Mouse (Mus musculus) embryonic facial prominence, embryonic 15.5 days (tissue): Measurements from ENCODE around the gene Fdx1l. TPM values are rescaled to one million over a fixed set of nuclear protein-coding genes. Genes with fewer than 3 reads are reported as not detected.

Experiments
- ATAC-seq: fragments of 200-750 bp; cut with Nextera tagmentation; 2 replicates; pipeline ENCODE4 v1.8.0; 2017; ENCODE audit warnings: low read depth, moderate TSS enrichment; ENCODE audit not compliant: insufficient number of reproducible peaks, low FRiP score, low TSS enrichment
- H3K27ac ChIP-seq: fragments of 300-500 bp; sonication (generic); replicated peaks from 2 replicates; pipeline ENCODE4 v1.5.1; 2015; ENCODE audit warnings: mild to moderate bottlenecking, inconsistent platforms
- H3K27me3 ChIP-seq: fragments of 300-500 bp; sonication (generic); 2 replicates; pipeline ENCODE4 v1.6.1; 2015; ENCODE audit warnings: inconsistent platforms
- H3K36me3 ChIP-seq: fragments of 300-500 bp; sonication (generic); 2 replicates; pipeline ENCODE4 v1.6.1; 2015; ENCODE audit warnings: mild to moderate bottlenecking, inconsistent platforms
- H3K4me1 ChIP-seq: fragments of 300-500 bp; sonication (generic); 2 replicates; pipeline ENCODE4 v1.6.1; 2015; ENCODE audit warnings: inconsistent platforms
- H3K4me2 ChIP-seq: fragments of 300-500 bp; sonication (generic); replicated peaks from 2 replicates; pipeline ENCODE4 v1.6.1; 2015; ENCODE audit warnings: mild to moderate bottlenecking, inconsistent platforms
- H3K4me3 ChIP-seq: fragments of 300-500 bp; sonication (generic); replicated peaks from 2 replicates; pipeline ENCODE4 v1.5.1; 2015; ENCODE audit warnings: mild to moderate bottlenecking, inconsistent platforms
- H3K9ac ChIP-seq: fragments of 300-500 bp; sonication (generic); 2 replicates; pipeline ENCODE4 v1.6.1; 2015; ENCODE audit warnings: inconsistent platforms
- H3K9me3 ChIP-seq: fragments of 300-500 bp; sonication (generic); replicated peaks from 2 replicates; pipeline ENCODE4 v1.6.1; 2016; ENCODE audit warnings: inconsistent platforms
- WGBS: fragments of 180-500 bp; shearing (Covaris S2); methylation state at CpG from one replicate; pipeline ENCODE4 v1.1.7; 2015; 5-methylcytosine and 5-hydroxymethylcytosine counted together
- polyA plus RNA-seq: library from polyadenylated mRNA; unstranded; fragments of >200 nt; fragmentation: Nextera tagmentation; extraction: Ambion mirVana; gene quantifications from 2 replicates; pipeline ENCODE4 v1.2.1, GENCODE M21; 2015

Gene Fdx1l
- polyA plus RNA-seq: 61.0 and 65.4 TPM in 2 replicates

GRCm38 (mm10) chr9:21073044-21073840 lies at the start of gene Fdx1l, which contains the start of gene Gm49373:
TSS of gene Fdx1l (minus strand) at chr9:21073614.
TSS of gene Gm49373 (minus strand) at chr9:21073096.
- Histone ChIP-seq H3K27me3 (no peaks in the 10 kb centered on the region), H3K36me3 (peaks cover 45% of the 10 kb centered on the region)

DNA sequence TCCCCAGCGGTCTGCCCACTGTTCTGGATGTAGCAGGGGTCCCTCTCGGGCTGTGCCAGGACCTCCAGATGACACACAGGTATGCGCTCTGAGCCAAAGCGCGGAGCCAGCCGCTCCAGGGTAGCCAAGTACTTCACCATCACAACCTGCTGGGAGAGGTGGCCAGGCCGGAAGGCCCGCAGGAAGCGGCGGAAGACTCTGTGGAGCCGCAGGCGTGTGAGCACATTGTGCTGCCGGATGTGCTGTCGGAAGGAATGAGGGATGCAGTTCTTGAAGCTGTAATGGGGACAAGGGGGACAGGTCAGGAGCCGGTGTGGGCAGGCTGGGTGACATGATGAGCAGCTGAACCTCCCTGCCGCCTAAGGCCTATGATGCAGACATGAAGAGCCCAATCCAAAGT lies 48.1 kb upstream of the Fdx1l start:
- H3K4me1 ChIP-seq: no peaks in the 10 kb centered on the region
- no peak overlapping the region for H3K27ac ChIP-seq
- no peak overlapping the region for H3K4me2 ChIP-seq
- no peaks in the 10 kb centered on the region for H3K9me3 ChIP-seq
- H3K9ac ChIP-seq: no peak overlapping the region
- 92% methylated on average over 16 of the region's 16 CpGs for WGBS
- no peak for ATAC-seq
- no peaks in the 10 kb centered on the region for H3K27me3 ChIP-seq
- peaks cover 57% of the 10 kb centered on the region for H3K36me3 ChIP-seq
- no peak overlapping the region for H3K4me3 ChIP-seq

More at GRCm38 (mm10) chr9:21073044-21073840, at the start of gene Fdx1l, which contains the start of gene Gm49373:
- H3K9ac ChIP-seq: peak within 1 kb of the TSS; percentile 80
- no peaks in the 10 kb centered on the region for H3K9me3 ChIP-seq
- peak; percentile 91 for ATAC-seq
- peak within 1 kb of the TSS; percentile 85 for H3K4me2 ChIP-seq
- H3K4me3 ChIP-seq: peak within 1 kb of the TSS; percentile 93
- H3K27ac ChIP-seq: peak within 1 kb of the TSS; percentile 73
- 2% methylated on average over 58 of the region's 58 CpGs for WGBS
- H3K4me1 ChIP-seq: peaks cover 15% of the 10 kb centered on the region

- WGBS: 75% methylated on average over 6 of the region's 6 CpGs
- Histone ChIP-seq H3K27ac (no peak overlapping the region), H3K36me3 (peaks cover 31% of the 10 kb centered on the region)
Measured at GRCm38 (mm10) chr9:21117073-21117472, 43.7 kb upstream of the Fdx1l start.

DNA sequence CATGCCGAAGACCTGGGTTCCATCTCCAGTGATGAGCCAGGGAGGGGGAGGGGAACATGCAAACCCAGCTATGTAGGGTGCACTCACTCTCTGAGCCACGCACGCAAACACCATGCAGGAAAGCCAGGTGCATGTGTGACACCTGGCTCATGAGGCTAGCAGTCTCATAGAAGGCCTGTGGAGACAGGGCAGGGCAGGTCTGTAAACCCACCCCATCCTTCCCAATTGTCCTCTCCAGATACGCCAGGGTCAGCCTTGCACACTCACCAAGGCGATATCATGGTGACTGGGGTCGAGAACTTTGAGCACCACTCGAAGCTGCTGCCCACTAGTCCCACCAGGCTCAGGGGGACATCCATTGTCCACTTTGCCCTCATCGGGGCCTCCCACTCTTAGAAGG lies 41.7 kb upstream of the Fdx1l start:
- Histone ChIP-seq H3K9ac (no peak overlapping the region), H3K27ac (no peak overlapping the region), H3K36me3 (0 out of 2 replicates have a peak, but pooled peaks cover 14% of the 10 kb centered on the region), H3K27me3 (no peaks in the 10 kb centered on the region), H3K4me1 (no peaks in the 10 kb centered on the region), H3K4me2 (no peak overlapping the region), H3K4me3 (no peak overlapping the region), H3K9me3 (no peaks in the 10 kb centered on the region)
- no peak for ATAC-seq
- WGBS: 86% methylated on average over 8 of the region's 8 CpGs

More at GRCm38 (mm10) chr9:21117073-21117472, 43.7 kb upstream of the Fdx1l start:
- Histone ChIP-seq H3K4me1 (no peaks in the 10 kb centered on the region), H3K4me3 (no peak overlapping the region), H3K9me3 (no peaks in the 10 kb centered on the region), H3K4me2 (no peak overlapping the region), H3K9ac (no peak overlapping the region), H3K27me3 (no peaks in the 10 kb centered on the region)
- no peak for ATAC-seq

DNA sequence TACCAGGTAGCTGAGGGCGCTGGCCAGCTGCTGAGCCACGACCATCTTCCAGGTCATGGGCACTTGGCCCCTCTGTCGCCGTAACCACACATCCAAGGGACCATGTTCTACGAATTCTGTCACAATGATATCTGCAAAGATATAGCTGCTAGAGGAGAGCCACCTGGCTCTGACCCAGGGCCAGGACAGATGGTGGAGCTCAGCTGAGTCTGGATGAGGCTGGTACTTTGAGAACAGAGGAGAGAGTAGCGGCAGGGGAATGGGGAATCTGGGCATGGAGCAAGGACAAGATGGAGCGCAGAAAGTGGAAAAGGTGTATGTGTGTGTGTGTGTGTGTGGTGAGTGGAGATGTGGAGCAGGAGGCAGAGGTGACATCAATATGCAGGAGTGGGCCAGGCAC lies 40.8 kb upstream of the Fdx1l start:
- no peak overlapping the region for H3K9ac ChIP-seq
- 86% methylated on average over 7 of the region's 7 CpGs for WGBS
- no peak overlapping the region for H3K4me2 ChIP-seq
- H3K36me3 ChIP-seq: 0 out of 2 replicates have a peak, but pooled peaks cover 10% of the 10 kb centered on the region
- H3K27ac ChIP-seq: no peak overlapping the region
- ATAC-seq: no peak
- H3K9me3 ChIP-seq: no peaks in the 10 kb centered on the region
- no peak overlapping the region for H3K4me3 ChIP-seq
- no peaks in the 10 kb centered on the region for H3K27me3 ChIP-seq
- no peaks in the 10 kb centered on the region for H3K4me1 ChIP-seq

DNA sequence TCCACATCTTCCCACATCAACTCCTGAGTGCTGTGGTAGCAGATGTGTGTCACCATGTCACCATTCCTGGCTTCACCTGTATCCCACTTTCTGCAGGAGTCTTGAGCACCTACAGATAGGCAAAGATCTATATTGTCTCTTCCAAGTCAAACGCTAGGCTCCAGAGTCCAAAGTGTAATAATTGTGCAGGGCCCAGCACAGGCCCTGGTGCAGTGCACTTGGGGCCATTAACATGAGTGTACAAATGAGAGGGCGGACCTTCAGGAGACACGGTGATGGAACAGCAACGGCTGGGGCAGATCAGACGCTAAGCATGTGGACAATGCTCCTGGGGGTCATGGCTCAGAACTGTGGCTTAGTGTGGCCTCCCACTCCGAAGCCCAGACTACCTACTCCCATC lies 40.3 kb upstream of the Fdx1l start:
- H3K4me1 ChIP-seq: no peaks in the 10 kb centered on the region
- H3K9ac ChIP-seq: no peak overlapping the region
- no peak for ATAC-seq
- H3K4me3 ChIP-seq: no peak overlapping the region
- H3K9me3 ChIP-seq: no peaks in the 10 kb centered on the region
- no peaks in the 10 kb centered on the region for H3K27me3 ChIP-seq
- 88% methylated on average over 6 of the region's 6 CpGs for WGBS
- H3K4me2 ChIP-seq: no peak overlapping the region
- 0 out of 2 replicates have a peak, but pooled peaks cover 13% of the 10 kb centered on the region for H3K36me3 ChIP-seq
- H3K27ac ChIP-seq: no peak overlapping the region

DNA sequence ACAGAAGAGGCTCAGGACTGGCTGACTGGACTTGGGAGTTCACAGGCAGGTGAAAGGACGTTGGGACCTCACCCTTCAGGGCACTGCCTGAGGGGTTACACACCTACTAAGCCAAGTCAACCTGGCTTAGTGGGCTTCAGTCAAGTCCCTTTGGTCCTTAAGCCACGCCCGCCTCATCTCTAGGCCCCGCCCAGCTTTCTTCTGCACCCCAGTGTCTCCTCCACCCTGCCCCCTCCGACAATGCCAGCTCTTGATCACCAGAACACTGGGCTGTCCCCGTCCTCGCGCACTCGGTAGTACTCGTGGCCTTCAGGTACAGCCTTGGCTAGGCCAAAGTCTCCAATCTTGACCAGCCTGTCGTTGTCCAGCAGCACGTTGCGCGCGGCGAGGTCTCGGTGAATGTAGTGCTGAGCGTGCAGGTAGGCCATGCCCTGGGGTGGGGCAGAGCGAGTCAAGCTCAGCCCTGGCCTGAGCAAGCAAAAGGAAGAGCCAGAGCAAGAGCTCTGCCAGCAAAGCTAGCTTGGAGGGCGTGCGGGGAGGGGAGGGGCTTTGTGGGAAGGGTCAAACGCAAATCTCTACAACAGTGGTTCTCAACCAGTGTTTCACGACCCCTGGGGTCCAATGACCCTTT lies 34.3 kb upstream of the Fdx1l start:
- no peak for ATAC-seq
- peaks cover 13% of the 10 kb centered on the region; the same call in 1 of the 2 replicates for H3K36me3 ChIP-seq
- H3K4me3 ChIP-seq: no peak overlapping the region
- H3K27ac ChIP-seq: no peak overlapping the region
- H3K9ac ChIP-seq: no peak overlapping the region
- H3K9me3 ChIP-seq: no peaks in the 10 kb centered on the region
- no peak overlapping the region for H3K4me2 ChIP-seq
- no peaks in the 10 kb centered on the region for H3K4me1 ChIP-seq
- WGBS: 50% methylated on average over 23 of the region's 23 CpGs
- H3K27me3 ChIP-seq: no peaks in the 10 kb centered on the region

- no peak for ATAC-seq
- no peaks in the 10 kb centered on the region for H3K4me1 ChIP-seq
- WGBS: 69% methylated on average over 5 of the region's 5 CpGs
- H3K4me2 ChIP-seq: no peak overlapping the region
- no peak overlapping the region for H3K9ac ChIP-seq
- H3K27me3 ChIP-seq: no peaks in the 10 kb centered on the region
- peaks cover 13% of the 10 kb centered on the region; the same call in 1 of the 2 replicates for H3K36me3 ChIP-seq
- H3K27ac ChIP-seq: no peak overlapping the region
- no peak overlapping the region for H3K4me3 ChIP-seq
- H3K9me3 ChIP-seq: no peaks in the 10 kb centered on the region
Measured at GRCm38 (mm10) chr9:21105760-21106564, 32.5 kb upstream of the Fdx1l start.

- no peaks in the 10 kb centered on the region for H3K27me3 ChIP-seq
- WGBS: 88% methylated on average over 6 of the region's 6 CpGs
- no peak overlapping the region for H3K9ac ChIP-seq
- H3K27ac ChIP-seq: no peak overlapping the region
- H3K4me2 ChIP-seq: no peak overlapping the region
- H3K9me3 ChIP-seq: no peaks in the 10 kb centered on the region
- no peak overlapping the region for H3K4me3 ChIP-seq
- H3K36me3 ChIP-seq: peaks cover 13% of the 10 kb centered on the region; the same call in 1 of the 2 replicates
- H3K4me1 ChIP-seq: peaks cover 3% of the 10 kb centered on the region
- ATAC-seq: no peak
Measured at GRCm38 (mm10) chr9:21104814-21105213, 31.4 kb upstream of the Fdx1l start.

DNA sequence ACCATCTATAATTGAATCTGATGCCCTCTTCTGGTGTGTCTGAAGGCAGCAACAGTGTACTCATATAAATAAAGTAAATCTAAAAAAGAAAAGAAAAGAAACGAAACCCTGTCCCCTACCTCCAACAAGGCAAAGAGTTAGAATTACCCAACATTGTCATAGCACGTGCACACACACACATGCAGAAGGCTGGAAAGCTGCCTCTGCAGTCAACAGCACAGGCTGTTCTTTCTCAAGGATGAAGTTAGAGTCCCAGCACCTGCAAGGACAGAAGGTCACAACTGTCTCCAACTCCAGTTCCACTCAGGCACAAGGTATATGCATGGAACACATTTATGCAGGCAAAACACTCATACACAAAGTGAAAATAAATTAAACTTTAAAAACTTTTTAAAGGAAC lies 28.7 kb upstream of the Fdx1l start:
- Histone ChIP-seq H3K36me3 (peaks cover 9% of the 10 kb centered on the region; the same call in 1 of the 2 replicates), H3K9me3 (no peaks in the 10 kb centered on the region), H3K4me3 (no peak overlapping the region), H3K4me2 (no peak overlapping the region), H3K4me1 (peaks cover 3% of the 10 kb centered on the region), H3K27ac (no peak overlapping the region), H3K9ac (no peak overlapping the region), H3K27me3 (no peaks in the 10 kb centered on the region)
- ATAC-seq: no peak
- WGBS: 88% methylated on average over 2 of the region's 2 CpGs
